Mouse (Mus musculus) midbrain, embryonic 15.5 days (tissue): ENCODE data around the gene Tlx2. TPM values are rescaled to one million over a fixed set of nuclear protein-coding genes. Genes with fewer than 3 reads are reported as not detected.

Experiments
- ATAC-seq: fragments of 200-750 bp; cut with Nextera tagmentation; replicated peaks from 2 replicates; pipeline ENCODE4 v1.8.0; 2017; ENCODE audit warnings: moderate TSS enrichment
- H3K27ac ChIP-seq: fragments of 300-500 bp; sonication (generic); 2 replicates; pipeline ENCODE4 v1.5.1; 2015; ENCODE audit warnings: mild to moderate bottlenecking, inconsistent platforms
- H3K27me3 ChIP-seq: fragments of 300-500 bp; sonication (generic); replicated peaks from 2 replicates; pipeline ENCODE4 v1.6.1; 2015; ENCODE audit warnings: inconsistent platforms
- H3K36me3 ChIP-seq: fragments of 300-500 bp; sonication (generic); replicated peaks from 2 replicates; pipeline ENCODE4 v1.6.1; 2015; ENCODE audit warnings: inconsistent platforms
- H3K4me1 ChIP-seq: fragments of 300-500 bp; sonication (generic); 2 replicates; pipeline ENCODE4 v1.6.1; 2015; ENCODE audit warnings: inconsistent platforms
- H3K4me2 ChIP-seq: fragments of 300-500 bp; sonication (generic); 2 replicates; pipeline ENCODE4 v1.6.1; 2015; ENCODE audit warnings: inconsistent platforms, mild to moderate bottlenecking, moderate library complexity
- H3K4me3 ChIP-seq: fragments of 300-500 bp; sonication (generic); 2 replicates; pipeline ENCODE4 v1.5.1; 2015; ENCODE audit warnings: mild to moderate bottlenecking, inconsistent platforms
- H3K9ac ChIP-seq: fragments of 300-500 bp; sonication (generic); 2 replicates; pipeline ENCODE4 v1.6.1; 2015; ENCODE audit warnings: mild to moderate bottlenecking, inconsistent platforms
- H3K9me3 ChIP-seq: fragments of 300-500 bp; sonication (generic); 2 replicates; pipeline ENCODE4 v1.6.1; 2016; ENCODE audit warnings: inconsistent platforms
- WGBS: fragments of 180-500 bp; shearing (Covaris S2); methylation state at CpG from one replicate; pipeline ENCODE4 v1.1.7; 2015; ENCODE audit warnings: mixed read lengths; 5-methylcytosine and 5-hydroxymethylcytosine counted together
- polyA plus RNA-seq: library from polyadenylated mRNA; unstranded; fragments of >200 nt; fragmentation: Nextera tagmentation; extraction: Ambion mirVana; gene quantifications from 2 replicates; pipeline ENCODE4 v1.2.1, GENCODE M21; 2015

The Tlx2 gene
- polyA plus RNA-seq, 1 experiment from 2014 or later: not detected

GRCm38 (mm10) chr6:83043993-83044392, 26.1 kb downstream of the Tlx2 start:
- Histone ChIP-seq H3K36me3 (no peaks in the 10 kb centered on the region), H3K27me3 (no peaks in the 10 kb centered on the region), H3K4me2 (no peak overlapping the region), H3K9me3 (no peaks in the 10 kb centered on the region), H3K9ac (no peak overlapping the region), H3K4me1 (no peaks in the 10 kb centered on the region), H3K27ac (no peak overlapping the region), H3K4me3 (no peak overlapping the region)
- ATAC-seq: no peak
- 91% methylated on average over 5 of the region's 5 CpGs for WGBS

GRCm38 (mm10) chr6:83043561-83043960, 26.5 kb downstream of the Tlx2 start:
- H3K4me3 ChIP-seq: no peak overlapping the region
- no peaks in the 10 kb centered on the region for H3K36me3 ChIP-seq
- no peak overlapping the region for H3K4me2 ChIP-seq
- H3K9ac ChIP-seq: no peak overlapping the region
- no peaks in the 10 kb centered on the region for H3K9me3 ChIP-seq
- no peak overlapping the region for H3K27ac ChIP-seq
- ATAC-seq: no peak
- H3K27me3 ChIP-seq: no peaks in the 10 kb centered on the region
- 58% methylated on average over 6 of the region's 6 CpGs for WGBS
- H3K4me1 ChIP-seq: peaks cover 3% of the 10 kb centered on the region

- H3K9me3 ChIP-seq: no peaks in the 10 kb centered on the region
- no peak overlapping the region for H3K4me2 ChIP-seq
- H3K27ac ChIP-seq: no peak overlapping the region
- H3K27me3 ChIP-seq: no peaks in the 10 kb centered on the region; the same call in 1 of the 2 replicates
- H3K4me3 ChIP-seq: no peak overlapping the region
- WGBS: 79% methylated on average over 5 of the region's 5 CpGs
- H3K36me3 ChIP-seq: no peaks in the 10 kb centered on the region
- no peak overlapping the region for H3K9ac ChIP-seq
- ATAC-seq: no peak
- peaks cover 8% of the 10 kb centered on the region for H3K4me1 ChIP-seq
Measured at GRCm38 (mm10) chr6:83040601-83041000, 29.5 kb downstream of the Tlx2 start.

GRCm38 (mm10) chr6:83038496-83039012, 31.5 kb downstream of the Tlx2 start:
- 11% methylated on average over 24 of the region's 24 CpGs for whole genome bisulfite sequencing
- Histone ChIP-seq H3K9ac (no peak overlapping the region), H3K9me3 (no peaks in the 10 kb centered on the region), H3K4me2 (peak overlapping the region; percentile 69), H3K27me3 (peaks cover 7% of the 10 kb centered on the region), H3K27ac (no peak overlapping the region), H3K4me1 (peaks cover 13% of the 10 kb centered on the region), H3K36me3 (no peaks in the 10 kb centered on the region), H3K4me3 (peak overlapping the region; percentile 35)
- peak; percentile 60 for ATAC-seq

- no peak for ATAC-seq
- Histone ChIP-seq H3K4me2 (no peak overlapping the region), H3K9ac (no peak overlapping the region), H3K27ac (no peak overlapping the region), H3K4me3 (no peak overlapping the region), H3K27me3 (peaks cover 20% of the 10 kb centered on the region), H3K36me3 (no peaks in the 10 kb centered on the region), H3K9me3 (no peaks in the 10 kb centered on the region), H3K4me1 (peaks cover 26% of the 10 kb centered on the region)
- WGBS: 82% methylated on average over 8 of the region's 8 CpGs
Measured at GRCm38 (mm10) chr6:83037188-83037587, 32.9 kb downstream of the Tlx2 start.

- 17% methylated on average over 5 of the region's 5 CpGs for WGBS
- no peak for ATAC-seq
- Histone ChIP-seq H3K27me3 (peaks cover 34% of the 10 kb centered on the region), H3K9ac (0 out of 2 replicates have a peak overlapping the region, but pooled peaks have one; percentile 28), H3K36me3 (no peaks in the 10 kb centered on the region), H3K4me2 (peak overlapping the region; percentile 80), H3K9me3 (no peaks in the 10 kb centered on the region), H3K4me3 (peak overlapping the region; percentile 42), H3K4me1 (peaks cover 28% of the 10 kb centered on the region), H3K27ac (no peak overlapping the region)
Measured at GRCm38 (mm10) chr6:83034463-83035055, 35.5 kb downstream of the Tlx2 start.

- peak within 1 kb of the TSS; percentile 28 for H3K9ac ChIP-seq
- H3K4me1 ChIP-seq: peaks cover 25% of the 10 kb centered on the region
- peak; percentile 59 for ATAC-seq
- H3K27me3 ChIP-seq: peaks cover 41% of the 10 kb centered on the region
- H3K4me2 ChIP-seq: peak within 1 kb of the TSS; percentile 80
- WGBS: 1% methylated on average over 51 of the region's 51 CpGs
- H3K27ac ChIP-seq: peak within 1 kb of the TSS; percentile 64
- H3K36me3 ChIP-seq: no peaks in the 10 kb centered on the region
- peak within 1 kb of the TSS; percentile 42 for H3K4me3 ChIP-seq
- no peaks in the 10 kb centered on the region for H3K9me3 ChIP-seq
Measured at GRCm38 (mm10) chr6:83033249-83034185, 36.6 kb downstream of the Tlx2 start, which contains the start of the genes Dok1 and Loxl3. Dok1 (minus strand) TSS chr6:83033471. Loxl3 (plus strand) TSS chr6:83034173.

- WGBS: under 1% methylated on average over 31 of the region's 31 CpGs
- Histone ChIP-seq H3K9ac (peak overlapping the region; percentile 28), H3K27me3 (peaks cover 45% of the 10 kb centered on the region), H3K9me3 (no peaks in the 10 kb centered on the region), H3K36me3 (no peaks in the 10 kb centered on the region), H3K4me2 (peak overlapping the region; percentile 80), H3K27ac (no peak overlapping the region), H3K4me1 (peaks cover 19% of the 10 kb centered on the region), H3K4me3 (peak overlapping the region; percentile 42)
- peak; percentile 37; the same call in 1 of the 2 replicates for ATAC-seq
Measured at GRCm38 (mm10) chr6:83032769-83033191, 37.3 kb downstream of the Tlx2 start.

GRCm38 (mm10) chr6:83031921-83032590, 38.0 kb downstream of the Tlx2 start:
- peak overlapping the region; percentile 42 for H3K4me3 ChIP-seq
- H3K4me1 ChIP-seq: peaks cover 19% of the 10 kb centered on the region
- peak overlapping the region; percentile 28; the same call in 1 of the 2 replicates for H3K9ac ChIP-seq
- H3K36me3 ChIP-seq: no peaks in the 10 kb centered on the region
- WGBS: 20% methylated on average over 18 of the region's 18 CpGs
- no peaks in the 10 kb centered on the region for H3K9me3 ChIP-seq
- no peak overlapping the region for H3K27ac ChIP-seq
- no peak for ATAC-seq
- peaks cover 45% of the 10 kb centered on the region for H3K27me3 ChIP-seq
- peak overlapping the region; percentile 80 for H3K4me2 ChIP-seq

GRCm38 (mm10) chr6:83031111-83031510, 39.0 kb downstream of the Tlx2 start:
- Histone ChIP-seq H3K9ac (no peak overlapping the region), H3K4me1 (peaks cover 19% of the 10 kb centered on the region), H3K36me3 (no peaks in the 10 kb centered on the region), H3K27me3 (peaks cover 45% of the 10 kb centered on the region), H3K4me3 (no peak overlapping the region), H3K4me2 (no peak overlapping the region), H3K9me3 (no peaks in the 10 kb centered on the region), H3K27ac (no peak overlapping the region)
- no peak for ATAC-seq
- 60% methylated on average over 7 of the region's 7 CpGs for WGBS

GRCm38 (mm10) chr6:83029777-83030176, 40.3 kb downstream of the Tlx2 start:
- Histone ChIP-seq H3K4me3 (no peak overlapping the region), H3K9me3 (no peaks in the 10 kb centered on the region), H3K4me2 (no peak overlapping the region), H3K27me3 (peaks cover 45% of the 10 kb centered on the region), H3K9ac (no peak overlapping the region), H3K36me3 (no peaks in the 10 kb centered on the region), H3K4me1 (peaks cover 19% of the 10 kb centered on the region), H3K27ac (no peak overlapping the region)
- 19% methylated on average over 10 of the region's 10 CpGs for WGBS
- ATAC-seq: no peak

- H3K9me3 ChIP-seq: no peaks in the 10 kb centered on the region
Measured at GRCm38 (mm10) chr6:83027706-83028105, 42.4 kb downstream of the Tlx2 start.

More at GRCm38 (mm10) chr6:83027706-83028105, 42.4 kb downstream of the Tlx2 start:
- Histone ChIP-seq H3K4me3 (no peak overlapping the region), H3K9ac (no peak overlapping the region), H3K4me2 (no peak overlapping the region), H3K27ac (no peak overlapping the region), H3K36me3 (no peaks in the 10 kb centered on the region), H3K27me3 (peaks cover 31% of the 10 kb centered on the region), H3K4me1 (peaks cover 7% of the 10 kb centered on the region)
- ATAC-seq: no peak
- WGBS: 72% methylated on average over 7 of the region's 9 CpGs
